Mouse (Mus musculus) lung, postnatal 25 days (tissue): ENCODE measurements around the gene Cluap1.
"Not testable (repeated sequence)": the region's sequence is repeated elsewhere in the genome, so short reads cannot be mapped to it uniquely, and the experiment has no call there.

ENCODE experiments used
- DNase-seq: peaks from one replicate; pipeline ENCODE4 v3.0.0; 2022; ENCODE audit warnings: low spot score

Gene Cluap1

GRCm38 (mm10) chr16:3934701-3935100 is 26.1 kb downstream of the Cluap1 start:
- no peak for DNase-seq

DNA sequence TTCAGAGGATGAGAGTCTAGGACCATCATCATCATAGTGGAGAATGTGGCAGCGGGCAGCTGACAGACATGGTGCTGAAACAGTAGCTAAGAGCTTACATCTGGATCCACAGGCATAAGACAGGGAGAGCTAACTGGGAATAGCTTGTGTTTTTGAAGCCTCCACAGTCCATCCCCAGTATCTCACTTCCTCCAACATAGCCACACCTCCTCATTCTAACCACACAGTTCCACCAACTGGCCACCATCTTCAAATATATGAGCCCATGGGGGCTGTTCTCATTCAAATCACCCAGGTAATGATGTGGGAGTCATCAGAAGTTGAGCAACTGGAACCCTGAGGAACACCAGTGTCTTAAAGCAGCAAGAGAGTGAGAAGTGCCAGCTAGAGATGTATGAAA is 42.5 kb downstream of the Cluap1 start:
- no peak for DNase-seq

- peak; percentile 52 for DNase-seq
These were observed 47.8 kb downstream of the Cluap1 start for GRCm38 (mm10) chr16:3956369-3956768.

DNA sequence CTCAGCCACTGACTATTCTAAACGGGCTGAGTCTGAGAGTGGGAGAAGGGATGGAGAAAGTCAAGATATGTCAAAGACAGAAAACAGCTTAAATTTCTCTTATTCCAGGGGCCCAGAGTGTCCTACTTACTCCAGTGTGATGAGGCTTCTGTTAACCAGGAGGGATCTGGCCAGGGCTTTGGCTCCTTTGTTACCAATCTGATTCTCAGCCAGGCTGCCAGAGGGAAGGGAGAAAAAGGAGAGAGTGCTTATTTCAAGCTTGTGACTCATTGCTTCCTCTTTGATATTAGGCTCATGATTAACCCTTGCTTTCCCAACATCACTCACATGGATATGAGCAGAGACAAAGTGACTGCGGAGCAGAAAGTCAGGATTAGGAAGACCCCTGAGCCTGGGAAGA is 50.7 kb downstream of the Cluap1 start:
- DNase-seq, result no peak

- no peak for DNase-seq
These were observed 56.4 kb downstream of the Cluap1 start for GRCm38 (mm10) chr16:3964990-3965389.

- DNase-seq, result no peak
These were observed 56.9 kb downstream of the Cluap1 start for GRCm38 (mm10) chr16:3965534-3965933.

DNA sequence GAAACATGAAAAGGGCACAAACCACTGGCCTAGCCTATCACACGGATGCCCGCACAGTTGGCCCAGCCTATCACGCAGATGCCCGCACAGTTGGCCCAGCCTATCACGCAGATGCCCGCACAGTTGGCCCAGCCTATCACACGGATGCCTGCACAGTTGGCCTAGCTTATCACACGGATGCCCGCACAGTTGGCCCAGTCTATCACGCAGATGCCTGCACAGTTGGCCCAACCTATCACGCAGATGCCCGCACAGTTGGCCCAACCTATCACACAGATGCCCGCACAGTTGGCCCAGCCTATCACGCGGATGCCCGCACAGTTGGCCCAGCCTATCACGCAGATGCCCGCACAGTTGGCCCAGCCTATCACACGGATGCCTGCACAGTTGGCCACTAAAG is 65.9 kb downstream of the Cluap1 start:
- not testable (repeated sequence) for DNase-seq

DNA sequence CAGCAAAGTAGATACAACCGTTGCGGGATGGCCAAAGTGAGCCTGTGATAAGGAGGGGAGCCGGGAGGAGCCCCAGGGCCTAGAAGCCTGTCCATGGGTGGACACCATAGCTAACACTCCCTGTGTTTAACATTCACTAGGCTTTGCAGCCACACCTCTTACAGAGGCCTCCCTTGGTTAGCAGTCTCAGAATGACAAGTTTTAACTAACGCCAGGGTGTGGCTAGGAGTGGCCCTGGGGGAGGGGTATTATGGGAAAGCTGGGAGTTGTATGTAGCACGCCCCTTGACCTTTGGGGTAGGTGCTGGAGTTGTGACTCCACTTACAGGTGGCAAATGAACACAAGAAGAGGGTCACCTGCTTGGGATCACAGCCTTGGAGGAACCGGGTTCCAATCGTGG is 67.1 kb downstream of the Cluap1 start:
- no peak for DNase-seq

- peak; percentile 18 for DNase-seq
These were observed 67.7 kb downstream of the Cluap1 start, which contains the start of gene Nlrc3 for GRCm38 (mm10) chr16:3976251-3976671. Gene Nlrc3 (minus strand): TSS chr16:3976632.

DNA sequence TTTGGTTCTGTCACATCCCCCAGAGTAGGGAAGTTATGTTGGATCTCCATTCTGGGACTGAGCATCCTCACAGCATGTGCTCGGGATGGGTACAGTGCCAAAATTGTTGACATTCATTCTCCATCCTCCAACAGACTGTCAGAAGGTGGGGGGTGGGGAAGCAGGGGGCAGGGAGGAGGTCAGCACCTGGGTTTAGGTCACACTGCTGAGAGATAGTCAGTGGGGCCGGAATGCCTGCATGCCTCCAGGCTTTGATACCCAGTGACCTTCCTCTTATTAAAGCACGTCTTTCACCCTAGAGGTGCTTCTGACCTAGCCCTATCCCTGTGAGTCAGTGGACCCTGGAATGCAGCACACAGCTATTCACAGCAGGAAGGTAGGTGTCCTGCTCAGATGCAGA is 68.1 kb downstream of the Cluap1 start:
- DNase-seq, result no peak

GRCm38 (mm10) chr16:3982173-3982572 is 73.6 kb downstream of the Cluap1 start:
- DNase-seq, result no peak

GRCm38 (mm10) chr16:3983146-3983700 is 74.6 kb downstream of the Cluap1 start:
- no peak for DNase-seq

GRCm38 (mm10) chr16:3988410-3988809 is 79.8 kb downstream of the Cluap1 start:
- DNase-seq, result no peak
